Mouse (Mus musculus) pancreas, adult 10 weeks (tissue): ENCODE data around the gene Ap1s1. TPM values are rescaled to one million over a fixed set of nuclear protein-coding genes. Genes with fewer than 3 reads are reported as not detected.

Source experiments
- polyA plus RNA-seq: library from polyadenylated mRNA; stranded (reverse); fragments of 350-450 nt; fragmentation: Illumina TruSeq; extraction: RNeasy Lipid Tissue Mini Kit (QIAGEN cat#74804); gene quantifications from one replicate; pipeline ENCODE4 v1.2.3, GENCODE M21; 2015; ENCODE audit warnings: low read depth, low replicate concordance; ENCODE audit not compliant: insufficient read depth

The Ap1s1 gene
- polyA plus RNA-seq = 15.1 TPM

GRCm38 (mm10) chr5:137045402-137046323, at the start of gene Ap1s1:
Gene Ap1s1, minus strand, starts transcription at chr5:137046135.

DNA sequence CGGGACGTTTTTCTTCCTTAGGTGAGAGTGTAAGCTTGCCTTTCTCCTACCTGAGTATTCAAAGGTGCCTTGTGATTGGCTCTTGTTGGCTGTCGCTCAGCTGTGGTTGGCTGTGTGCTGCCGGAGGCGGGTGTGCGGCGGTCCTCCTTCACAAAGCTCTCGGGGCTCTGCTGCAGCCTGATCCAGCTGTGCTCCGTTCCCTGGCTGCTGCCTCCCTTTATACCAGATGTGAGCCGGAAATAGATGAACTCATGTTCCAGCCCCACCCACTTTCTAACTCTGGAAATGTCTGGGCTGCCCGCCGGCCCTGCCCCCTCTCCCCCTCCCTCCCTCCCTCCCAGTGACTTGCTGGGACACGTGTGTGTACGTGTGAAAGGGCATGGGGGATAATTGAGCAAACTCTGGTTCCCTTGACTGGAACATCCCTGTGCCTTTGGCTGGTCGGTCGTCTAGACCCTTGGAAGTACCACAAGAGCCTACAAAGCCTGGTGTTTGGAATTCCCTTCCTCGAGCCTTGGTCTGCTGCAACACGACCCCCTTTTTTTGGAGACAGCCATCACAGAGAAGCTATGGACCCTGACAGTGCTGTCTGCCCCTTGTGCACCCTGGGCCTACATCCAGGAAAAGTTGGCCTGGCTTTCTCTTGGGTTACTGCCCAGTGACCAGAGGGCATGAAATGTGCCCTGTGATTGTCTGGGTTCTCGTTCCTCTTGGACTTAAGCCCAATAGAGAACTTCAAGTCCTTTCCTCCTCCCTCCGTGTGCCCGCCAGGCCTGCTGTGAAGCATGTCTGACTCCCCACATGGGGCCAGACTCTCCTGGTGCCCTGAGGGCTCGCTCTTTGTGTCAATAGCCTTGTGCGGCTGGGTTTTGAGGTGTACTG, 26.4 kb upstream of the Ap1s1 start, which contains the start of gene Serpine1:
Gene Serpine1, minus strand, starts transcription at position 190 of the 882 bp plus-strand sequence.

GRCm38 (mm10) chr5:137026092-137026491, 19.8 kb downstream of the Ap1s1 start, which contains the start of gene Vgf:
Gene Vgf, plus strand, starts transcription at chr5:137026392.

GRCm38 (mm10) chr5:136987934-136988271, 58.0 kb downstream of the Ap1s1 start, which contains the start of gene Znhit1:
Gene Znhit1, minus strand, starts transcription at chr5:136988021.

DNA sequence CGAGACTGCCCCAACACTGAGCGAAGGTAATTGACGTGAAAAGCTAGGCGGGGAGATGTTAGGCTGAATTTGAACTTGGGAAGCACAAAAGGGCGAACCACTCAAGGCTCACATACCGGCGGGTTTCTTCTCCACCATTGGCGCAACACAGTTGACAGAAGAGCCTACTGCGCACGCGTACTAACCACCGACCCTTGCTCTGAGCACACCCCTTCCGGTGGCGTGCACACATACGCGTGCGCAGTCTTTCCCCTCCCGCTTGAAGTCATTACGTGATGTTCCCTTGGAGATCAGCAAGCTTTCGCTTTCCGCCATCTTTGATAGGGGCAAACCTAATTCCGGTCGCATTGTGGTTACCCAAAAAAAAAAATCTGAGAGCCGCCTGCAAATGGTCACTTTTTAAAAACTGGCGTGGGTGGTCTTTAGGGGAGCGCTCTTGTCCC, 59.2 kb downstream of the Ap1s1 start, which contains the start of gene Plod3:
Gene Plod3, plus strand, starts transcription at position 325 of the 443 bp plus-strand sequence.

Other genes starting within 250 kb of the Ap1s1 start
- not detected for gene Col26a1, start 162.9 kb downstream of the Ap1s1 start, polyA plus RNA-seq
- gene Ift22, start 138.0 kb downstream of the Ap1s1 start, polyA plus RNA-seq = 3.5 TPM
- gene Fis1, start 92.9 kb downstream of the Ap1s1 start, polyA plus RNA-seq = 33.6 TPM
- gene Cldn15, start 79.5 kb downstream of the Ap1s1 start, polyA plus RNA-seq = 14.4 TPM
- gene Plod3, start 59.1 kb downstream of the Ap1s1 start, polyA plus RNA-seq = 17.5 TPM
- gene Znhit1, start 58.1 kb downstream of the Ap1s1 start, polyA plus RNA-seq = 18.3 TPM
- not detected for gene Vgf, start 19.7 kb downstream of the Ap1s1 start, polyA plus RNA-seq
- 2.3 TPM for gene Serpine1, start 26.1 kb upstream of the Ap1s1 start, polyA plus RNA-seq
- 5.6 TPM for gene Trim56, start 70.1 kb upstream of the Ap1s1 start, polyA plus RNA-seq
- gene Muc3, start 103.2 kb upstream of the Ap1s1 start, polyA plus RNA-seq = not detected
- not detected for gene Muc3a, start 166.3 kb upstream of the Ap1s1 start, polyA plus RNA-seq
- 3.5 TPM for gene Ache, start 241.4 kb upstream of the Ap1s1 start, polyA plus RNA-seq
- gene Ufsp1, start 248.5 kb upstream of the Ap1s1 start, polyA plus RNA-seq = 2.3 TPM